Mouse (Mus musculus): ENCODE data around the gene Faf1. TPM values are rescaled to one million over a fixed set of nuclear protein-coding genes. Genes with fewer than 3 reads are reported as not detected.

Gene Faf1
- polyA plus RNA-seq, 1 experiment from 2014 or later = 22.6 TPM

- WGBS = 79% methylated on average over 3 of the region's 3 CpGs
- DNase-seq (ENCODE audit: low spot score) = no peak
Observed at GRCm38 (mm10) chr4:109641451-109641850, 34.9 kb upstream of the Faf1 start.

GRCm38 (mm10) chr4:109647281-109647680 is 29.1 kb upstream of the Faf1 start:
- no peak for DNase-seq (ENCODE audit: low spot score)
- H3K4me1 ChIP-seq (replicated peaks; ENCODE audit: insufficient read depth, low read length) = no peaks in the 10 kb centered on the region
- 58% methylated on average over 4 of the region's 4 CpGs for WGBS

More at GRCm38 (mm10) chr4:109641451-109641850, 34.9 kb upstream of the Faf1 start:
- Histone ChIP-seq H3K4me3 (replicated peaks; ENCODE audit: low read depth, low read length) (no peak overlapping the region), H3K9ac (ENCODE audit: low read depth, low read length) (no peak overlapping the region), H3K27me3 (ENCODE audit: insufficient read depth, low read length) (no peaks in the 10 kb centered on the region), H3K36me3 (ENCODE audit: insufficient read depth, low read length) (no peaks in the 10 kb centered on the region), H3K4me1 (replicated peaks; ENCODE audit: insufficient read depth, low read length) (no peaks in the 10 kb centered on the region), H3K4me2 (ENCODE audit: low read length) (no peak overlapping the region), H3K27ac (no peak overlapping the region), H3K9me3 (replicated peaks; ENCODE audit: low read length) (no peaks in the 10 kb centered on the region)
- no peak for ATAC-seq (replicated peaks; ENCODE audit: low FRiP score, low read depth)
- no peak for TF ChIP-seq CTCF (IDR thresholded peaks at IDR 0.05; ENCODE audit: low read depth)

DNA sequence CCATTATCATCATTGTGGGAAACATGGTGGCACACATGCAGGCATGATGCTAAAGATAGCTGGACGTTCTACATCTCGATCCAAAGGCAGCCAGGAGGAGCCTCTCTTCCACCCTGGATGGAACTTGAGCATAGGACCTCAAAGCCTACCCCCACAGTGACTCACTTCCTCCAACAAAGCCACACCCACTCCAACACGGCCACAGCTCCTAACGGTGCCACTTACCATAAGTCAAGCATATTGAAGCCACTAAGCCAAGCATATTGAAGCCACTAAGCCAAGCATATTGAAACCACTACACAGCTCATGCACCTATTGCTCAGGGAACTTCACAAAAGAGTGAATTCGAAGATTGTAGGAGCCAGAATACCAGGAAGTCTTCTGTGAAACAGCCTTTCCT is 27.1 kb upstream of the Faf1 start:
- ATAC-seq (replicated peaks; ENCODE audit: low FRiP score, low read depth) (no peak), DNase-seq (ENCODE audit: low spot score) (no peak)
- Histone ChIP-seq H3K27ac (no peak overlapping the region), H3K27me3 (ENCODE audit: insufficient read depth, low read length) (peaks cover 3% of the 10 kb centered on the region; the same call in 1 of the 2 replicates), H3K4me3 (replicated peaks; ENCODE audit: low read depth, low read length) (no peak overlapping the region), H3K36me3 (ENCODE audit: insufficient read depth, low read length) (no peaks in the 10 kb centered on the region), H3K4me2 (ENCODE audit: low read length) (no peak overlapping the region), H3K4me1 (replicated peaks; ENCODE audit: insufficient read depth, low read length) (no peaks in the 10 kb centered on the region), H3K9me3 (replicated peaks; ENCODE audit: low read length) (no peaks in the 10 kb centered on the region), H3K9ac (ENCODE audit: low read depth, low read length) (no peak overlapping the region)
- no peak for TF ChIP-seq CTCF (IDR thresholded peaks at IDR 0.05; ENCODE audit: low read depth)
- WGBS = 75% methylated on average over 5 of the region's 5 CpGs

More at GRCm38 (mm10) chr4:109647281-109647680, 29.1 kb upstream of the Faf1 start:
- Histone ChIP-seq H3K9me3 (replicated peaks; ENCODE audit: low read length) (no peaks in the 10 kb centered on the region), H3K27ac (no peak overlapping the region), H3K4me2 (ENCODE audit: low read length) (no peak overlapping the region), H3K9ac (ENCODE audit: low read depth, low read length) (no peak overlapping the region), H3K4me3 (replicated peaks; ENCODE audit: low read depth, low read length) (no peak overlapping the region), H3K27me3 (ENCODE audit: insufficient read depth, low read length) (no peaks in the 10 kb centered on the region), H3K36me3 (ENCODE audit: insufficient read depth, low read length) (no peaks in the 10 kb centered on the region)
- TF ChIP-seq CTCF (IDR thresholded peaks at IDR 0.05; ENCODE audit: low read depth) = no peak
- no peak for ATAC-seq (replicated peaks; ENCODE audit: low FRiP score, low read depth)

GRCm38 (mm10) chr4:109653251-109653650 is 23.1 kb upstream of the Faf1 start:
- Histone ChIP-seq H3K4me1 (replicated peaks; ENCODE audit: insufficient read depth, low read length) (no peaks in the 10 kb centered on the region), H3K36me3 (ENCODE audit: insufficient read depth, low read length) (no peaks in the 10 kb centered on the region), H3K27ac (no peak overlapping the region), H3K27me3 (ENCODE audit: insufficient read depth, low read length) (peaks cover 40% of the 10 kb centered on the region), H3K9me3 (replicated peaks; ENCODE audit: low read length) (no peaks in the 10 kb centered on the region), H3K4me2 (ENCODE audit: low read length) (no peak overlapping the region), H3K9ac (ENCODE audit: low read depth, low read length) (no peak overlapping the region), H3K4me3 (replicated peaks; ENCODE audit: low read depth, low read length) (no peak overlapping the region)
- DNase-seq (ENCODE audit: low spot score) = no peak
- no peak for ATAC-seq (replicated peaks; ENCODE audit: low FRiP score, low read depth)
- TF ChIP-seq CTCF (IDR thresholded peaks at IDR 0.05; ENCODE audit: low read depth) = no peak

DNA sequence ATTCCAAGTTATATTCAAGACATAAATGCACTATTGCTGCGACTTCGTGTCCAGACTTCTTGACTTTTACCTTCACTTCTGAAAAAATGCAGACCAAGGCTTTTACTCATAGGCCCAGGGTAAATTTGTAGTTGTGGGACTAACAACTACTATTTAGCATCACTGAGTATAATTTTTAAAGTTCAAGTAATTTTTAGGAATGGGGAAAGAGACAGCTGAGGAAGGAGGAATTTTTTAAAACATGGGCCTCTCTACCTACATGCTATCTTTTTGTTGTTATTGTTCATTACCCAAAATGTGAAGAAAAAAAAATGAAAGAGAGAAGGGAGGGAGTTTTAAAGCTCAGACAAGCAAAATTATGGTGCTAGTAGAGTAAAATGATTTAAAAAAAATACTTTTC is 21.7 kb upstream of the Faf1 start:
- H3K9me3 ChIP-seq (replicated peaks; ENCODE audit: low read length) = no peaks in the 10 kb centered on the region

DNA sequence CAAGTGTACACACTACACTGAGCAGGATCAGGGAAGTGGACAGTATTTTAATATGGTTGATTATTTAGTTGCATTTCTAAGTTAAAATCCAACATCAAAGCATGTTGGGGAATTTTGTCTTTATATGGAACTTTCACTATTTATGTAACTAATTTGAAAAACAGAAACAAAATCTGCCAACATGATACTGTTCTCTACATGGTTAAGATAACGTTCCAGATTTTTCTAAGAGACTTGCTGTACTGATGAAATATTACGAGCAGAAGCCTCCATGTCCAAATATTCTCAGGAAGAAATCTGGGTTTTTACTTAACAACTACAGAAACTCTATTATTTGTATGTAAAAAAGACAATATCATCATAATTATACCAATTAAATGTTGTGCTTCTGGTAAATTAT is 20.6 kb upstream of the Faf1 start:
- Histone ChIP-seq H3K9ac (ENCODE audit: low read depth, low read length) (no peak overlapping the region), H3K36me3 (ENCODE audit: insufficient read depth, low read length) (no peaks in the 10 kb centered on the region), H3K4me2 (ENCODE audit: low read length) (no peak overlapping the region), H3K27me3 (ENCODE audit: insufficient read depth, low read length) (peaks cover 58% of the 10 kb centered on the region), H3K27ac (no peak overlapping the region), H3K9me3 (replicated peaks; ENCODE audit: low read length) (no peaks in the 10 kb centered on the region), H3K4me3 (replicated peaks; ENCODE audit: low read depth, low read length) (no peak overlapping the region), H3K4me1 (replicated peaks; ENCODE audit: insufficient read depth, low read length) (no peaks in the 10 kb centered on the region)
- ATAC-seq (replicated peaks; ENCODE audit: low FRiP score, low read depth) (no peak), DNase-seq (ENCODE audit: low spot score) (no peak)
- TF ChIP-seq CTCF (IDR thresholded peaks at IDR 0.05; ENCODE audit: low read depth) = no peak
- 46% methylated on average over 2 of the region's 2 CpGs for WGBS

More for the DNA sequence above, 21.7 kb upstream of the Faf1 start:
- H3K27me3 ChIP-seq (ENCODE audit: insufficient read depth, low read length) = peaks cover 50% of the 10 kb centered on the region
- H3K4me3 ChIP-seq (replicated peaks; ENCODE audit: low read depth, low read length) = no peak overlapping the region
- H3K9ac ChIP-seq (ENCODE audit: low read depth, low read length) = no peak overlapping the region
- H3K4me1 ChIP-seq (replicated peaks; ENCODE audit: insufficient read depth, low read length) = no peaks in the 10 kb centered on the region
- TF ChIP-seq CTCF (IDR thresholded peaks at IDR 0.05; ENCODE audit: low read depth) = no peak
- WGBS = 65% methylated on average over 2 of the region's 2 CpGs
- no peaks in the 10 kb centered on the region for H3K36me3 ChIP-seq (ENCODE audit: insufficient read depth, low read length)
- no peak for ATAC-seq (replicated peaks; ENCODE audit: low FRiP score, low read depth)
- no peak overlapping the region for H3K27ac ChIP-seq
- H3K4me2 ChIP-seq (ENCODE audit: low read length) = no peak overlapping the region
- DNase-seq (ENCODE audit: low spot score) = no peak

DNA sequence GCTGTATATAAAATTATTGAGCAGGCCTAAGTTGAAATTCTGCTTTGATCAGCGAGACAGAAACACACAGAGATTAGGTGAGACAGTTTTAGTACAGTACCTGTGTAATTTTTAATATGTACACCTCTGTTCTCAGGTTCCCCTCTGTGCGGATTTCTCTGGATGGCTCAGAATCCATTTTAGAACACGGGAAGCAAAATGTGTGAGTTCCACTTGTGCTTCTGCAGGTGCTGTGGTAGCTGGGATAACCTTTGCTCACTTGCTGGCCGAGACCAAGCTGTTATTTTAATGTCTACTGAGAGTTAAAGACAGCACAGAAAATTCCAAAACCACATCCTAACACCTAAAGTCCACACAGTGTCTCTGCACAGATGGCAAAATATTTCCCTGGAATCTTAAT is 20.1 kb upstream of the Faf1 start:
- no peak overlapping the region for H3K4me2 ChIP-seq (ENCODE audit: low read length)
- no peak overlapping the region for H3K27ac ChIP-seq
- TF ChIP-seq CTCF (IDR thresholded peaks at IDR 0.05; ENCODE audit: low read depth) = no peak
- 18% methylated on average over 4 of the region's 4 CpGs for WGBS
- no peak overlapping the region for H3K4me3 ChIP-seq (replicated peaks; ENCODE audit: low read depth, low read length)
- H3K4me1 ChIP-seq (replicated peaks; ENCODE audit: insufficient read depth, low read length) = no peaks in the 10 kb centered on the region
- no peaks in the 10 kb centered on the region for H3K9me3 ChIP-seq (replicated peaks; ENCODE audit: low read length)
- DNase-seq (ENCODE audit: low spot score) (no peak), ATAC-seq (replicated peaks; ENCODE audit: low FRiP score, low read depth) (no peak)
- no peaks in the 10 kb centered on the region for H3K36me3 ChIP-seq (ENCODE audit: insufficient read depth, low read length)
- H3K27me3 ChIP-seq (ENCODE audit: insufficient read depth, low read length) = peaks cover 61% of the 10 kb centered on the region
- no peak overlapping the region for H3K9ac ChIP-seq (ENCODE audit: low read depth, low read length)
